In the genomic region with DNA sequence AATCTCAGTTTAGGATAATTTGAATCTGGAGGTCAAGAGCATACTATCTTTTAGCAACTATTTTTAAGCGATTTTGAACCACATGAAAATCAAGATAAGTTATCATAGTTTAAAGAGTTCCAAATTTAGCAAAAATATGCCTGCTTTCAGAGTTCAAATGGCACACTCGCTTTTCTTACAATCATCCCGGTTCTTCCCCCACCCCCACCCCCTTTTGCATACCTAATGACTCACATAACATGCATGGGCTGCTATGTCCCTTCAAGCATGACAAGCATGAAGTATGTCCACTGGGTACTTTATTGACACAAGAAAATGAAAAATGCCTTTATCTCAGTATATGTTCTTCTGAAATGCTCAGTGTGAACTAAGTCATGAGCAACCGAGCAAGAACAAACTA, we compare ENCODE assay signal across 28 mouse cellular contexts.
"Had no signal": no experiment of that assay in that cellular context is flagged by ENCODE, and none has a peak within 500 bp of the region (broad histone marks: within the 10 kb centered on the region; RNA-seq: fewer than 3 reads in every experiment).

No protein-coding gene starts in this region.

- H3K36me3 ChIP-seq: intestine, embryonic 15.5 days; limb, embryonic 10.5 days; limb, embryonic 12.5 days; liver, embryonic 13.5 days; liver, embryonic 15.5 days had no signal

- DNase-seq: gastrocnemius, adult 2 months; gastrocnemius, postnatal 10 days; gastrocnemius, postnatal 25 days; heart, adult 11 months; heart, adult 2 months; heart, postnatal 14 days; heart, postnatal 36 days; kidney, adult 18-20 months; kidney, adult 8-10 months; kidney, postnatal 10 days; kidney, postnatal 25 days; kidney, postnatal 4 days; liver; liver, embryonic 13.5 days had no signal

- H3K4me1 ChIP-seq: hindbrain, embryonic 15.5 days; liver, embryonic 13.5 days; liver, embryonic 15.5 days had no signal

- H3K27me3 ChIP-seq: heart, embryonic 13.5 days; heart, embryonic 15.5 days; hindbrain, embryonic 13.5 days; hindbrain, embryonic 15.5 days; intestine, embryonic 15.5 days; limb, embryonic 12.5 days; liver, embryonic 13.5 days; liver, embryonic 15.5 days had no signal

- H3K9me3 ChIP-seq: heart, embryonic 13.5 days; heart, embryonic 15.5 days; hindbrain, embryonic 13.5 days; hindbrain, embryonic 15.5 days; intestine, embryonic 15.5 days; limb, embryonic 10.5 days; limb, embryonic 12.5 days; liver, embryonic 13.5 days; liver, embryonic 15.5 days had no signal

- H3K27ac ChIP-seq: gastrocnemius, adult 2 months; heart, adult 2 months; heart, embryonic 13.5 days; heart, embryonic 15.5 days; hindbrain, embryonic 13.5 days; hindbrain, embryonic 15.5 days; intestine, embryonic 15.5 days; layer of hippocampus, adult 2 months; left cerebral cortex, adult 2 months; limb, embryonic 10.5 days; limb, embryonic 12.5 days; liver, embryonic 13.5 days; liver, embryonic 15.5 days had no signal

- ATAC-seq: inflammation-experienced regulatory T-cells, adult 6 months; intestine, embryonic 15.5 days; intestine, postnatal 0 days had no signal

- H3K9ac ChIP-seq: heart, embryonic 13.5 days; heart, embryonic 15.5 days; hindbrain, embryonic 13.5 days; hindbrain, embryonic 15.5 days; intestine, embryonic 15.5 days; limb, embryonic 12.5 days; liver, embryonic 13.5 days; liver, embryonic 15.5 days had no signal

- H3K4me3 ChIP-seq: gastrocnemius, adult 2 months; heart, adult 2 months; heart, embryonic 13.5 days; heart, embryonic 15.5 days; hindbrain, embryonic 13.5 days; hindbrain, embryonic 15.5 days; intestine, embryonic 15.5 days; layer of hippocampus, adult 2 months; left cerebral cortex, adult 2 months; limb, embryonic 10.5 days; limb, embryonic 12.5 days; liver, embryonic 13.5 days; liver, embryonic 15.5 days had no signal

- H3K4me2 ChIP-seq: heart, embryonic 11.5 days; heart, embryonic 13.5 days; heart, embryonic 15.5 days; hindbrain, embryonic 13.5 days; hindbrain, embryonic 15.5 days; intestine, embryonic 15.5 days; limb, embryonic 12.5 days; liver, embryonic 11.5 days; liver, embryonic 13.5 days; liver, embryonic 15.5 days had no signal
